Mouse (Mus musculus) stomach, embryonic 14.5 days (tissue): ENCODE results near the gene Dvl2. TPM values are rescaled to one million over a fixed set of nuclear protein-coding genes. Genes with fewer than 3 reads are reported as not detected.
A peak's percentile ranks its signal among the peaks of the same experiment; 100 is the strongest.

Experiments
- ATAC-seq: fragments of 200-750 bp; cut with Nextera tagmentation; 2 replicates; pipeline ENCODE4 v1.8.0; 2017; ENCODE audit warnings: low read depth, moderate TSS enrichment; ENCODE audit not compliant: insufficient number of reproducible peaks, insufficient read depth, low FRiP score
- H3K27ac ChIP-seq: fragments of 300-500 bp; sonication (generic); 2 replicates; pipeline ENCODE4 v1.5.1; 2014; ENCODE audit warnings: mild to moderate bottlenecking, low read length, moderate library complexity, mixed read lengths
- H3K27me3 ChIP-seq: fragments of 300-500 bp; sonication (generic); 2 replicates; pipeline ENCODE4 v1.6.1; 2014; ENCODE audit warnings: low read length, control low read depth, mixed read lengths; ENCODE audit not compliant: control insufficient read depth, insufficient read depth
- H3K36me3 ChIP-seq: fragments of 300-500 bp; sonication (generic); 2 replicates; pipeline ENCODE4 v1.6.1; 2014; ENCODE audit warnings: mild to moderate bottlenecking, control low read depth, low read length, moderate library complexity, mixed read lengths; ENCODE audit not compliant: control insufficient read depth, insufficient read depth
- H3K4me1 ChIP-seq: fragments of 300-500 bp; sonication (generic); 2 replicates; pipeline ENCODE4 v1.6.1; 2014; ENCODE audit warnings: low read length, control low read depth, mixed read lengths; ENCODE audit not compliant: control insufficient read depth, insufficient read depth
- H3K4me2 ChIP-seq: fragments of 300-500 bp; sonication (generic); replicated peaks from 2 replicates; pipeline ENCODE4 v1.6.1; 2014; ENCODE audit warnings: low read depth, low read length, control low read depth
- H3K4me3 ChIP-seq: fragments of 300-500 bp; sonication (generic); 2 replicates; pipeline ENCODE4 v1.5.1; 2014; ENCODE audit warnings: low read depth, low read length, control low read depth
- H3K9ac ChIP-seq: fragments of 300-500 bp; sonication (generic); replicated peaks from 2 replicates; pipeline ENCODE4 v1.6.1; 2014; ENCODE audit warnings: low read depth, mild to moderate bottlenecking, control low read depth, low read length, moderate library complexity, mixed read lengths
- H3K9me3 ChIP-seq: fragments of 300-500 bp; sonication (generic); 2 replicates; pipeline ENCODE4 v1.6.1; 2016; ENCODE audit warnings: low read depth, low read length, control low read depth; ENCODE audit not compliant: control insufficient read depth
- WGBS: fragments of 180-500 bp; shearing (Covaris S2); extraction: QIAGEN DNeasy Blood & Tissue Kit; methylation state at CpG from one replicate; pipeline ENCODE4 v1.1.7; 2014; 5-methylcytosine and 5-hydroxymethylcytosine counted together
- polyA plus RNA-seq: library from polyadenylated mRNA; unstranded; fragments of >200 nt; fragmentation: Nextera tagmentation; extraction: Ambion mirVana; gene quantifications from 2 replicates; pipeline ENCODE4 v1.2.1, GENCODE M21; 2014

Dvl2 gene
- polyA plus RNA-seq, 1 experiment from 2014 or later = 29.0 TPM

DNA sequence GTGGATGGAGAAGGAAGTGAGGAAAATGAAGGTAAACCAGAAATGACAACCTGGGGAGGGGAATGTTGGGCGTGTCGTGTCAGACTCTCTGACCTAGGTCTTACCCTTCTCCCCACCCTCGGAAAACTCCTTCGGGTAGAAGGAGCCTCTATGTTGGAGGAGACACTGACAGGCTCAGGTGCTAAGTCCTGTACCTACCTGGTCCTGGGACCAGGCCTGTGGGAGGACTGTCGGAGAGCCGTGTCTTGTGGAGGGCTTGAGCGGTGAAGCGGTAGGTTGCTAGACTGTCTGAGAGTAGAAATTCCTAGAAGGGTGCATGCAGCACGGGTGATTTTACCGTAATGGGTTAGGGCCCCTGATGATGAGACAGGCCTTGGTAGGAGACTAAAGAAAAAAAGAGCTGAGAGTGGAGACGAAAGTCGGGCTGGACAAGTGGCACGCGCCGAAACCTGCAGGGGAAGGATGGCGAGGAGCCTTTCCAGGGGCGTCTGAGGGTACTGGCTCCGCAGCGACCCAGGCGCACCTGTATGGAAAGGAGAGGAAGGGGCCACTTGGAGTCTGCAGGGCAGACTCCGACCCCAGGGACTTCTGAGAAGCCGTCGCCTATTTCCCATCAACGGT is 35.6 kb upstream of the Dvl2 start, which contains the start of gene Cldn7:
TSS of gene Cldn7 (plus strand) at position 130 of the 621 bp plus-strand sequence.
- Histone ChIP-seq H3K9ac (peak within 1 kb of the TSS; percentile 60), H3K4me2 (peak within 1 kb of the TSS; percentile 35), H3K4me3 (peak within 1 kb of the TSS; percentile 46), H3K9me3 (no peaks in the 10 kb centered on the region), H3K27ac (peak within 1 kb of the TSS; percentile 87), H3K27me3 (peaks cover 27% of the 10 kb centered on the region), H3K36me3 (peaks cover 16% of the 10 kb centered on the region), H3K4me1 (0 out of 2 replicates have a peak, but pooled peaks cover 9% of the 10 kb centered on the region)
- WGBS = 9% methylated on average over 24 of the region's 24 CpGs
- ATAC-seq = no peak

DNA sequence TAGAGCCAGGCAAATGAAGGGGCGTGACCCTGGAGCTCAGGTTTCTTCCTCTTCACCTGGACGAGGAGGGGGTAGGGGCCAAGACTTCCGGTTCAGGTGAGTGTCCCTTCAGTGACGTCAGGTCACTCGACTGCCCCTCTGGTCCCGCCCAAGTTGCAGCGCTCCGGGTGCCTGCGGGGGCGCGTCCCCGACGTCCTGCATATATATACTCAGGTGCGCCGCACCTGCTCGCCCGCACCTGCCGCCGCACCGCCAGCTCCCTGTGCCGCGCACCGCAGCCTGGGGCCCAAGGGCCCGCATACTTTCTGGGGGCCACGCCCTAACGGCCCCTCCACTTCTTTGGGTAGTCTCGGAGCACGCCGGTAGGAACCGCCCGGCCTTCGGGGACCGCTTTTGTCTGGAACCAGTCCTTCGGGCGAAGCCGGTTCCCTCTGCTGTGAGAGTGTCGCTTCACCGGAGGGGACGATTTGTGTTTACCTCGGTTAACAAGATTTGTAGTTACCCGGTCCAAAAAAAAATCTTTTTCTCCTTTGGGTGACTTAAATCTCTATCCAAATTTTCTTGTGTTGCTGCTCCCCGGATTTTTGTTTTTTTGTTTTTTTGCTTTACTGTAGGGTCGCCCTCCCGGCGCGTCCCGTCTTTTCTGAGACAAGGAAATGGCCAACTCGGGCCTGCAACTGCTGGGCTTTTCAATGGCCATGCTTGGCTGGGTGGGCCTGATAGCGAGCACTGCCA is 35.0 kb upstream of the Dvl2 start:
- Histone ChIP-seq H3K27ac (peak overlapping the region; percentile 87), H3K9me3 (no peaks in the 10 kb centered on the region), H3K9ac (peak overlapping the region; percentile 60), H3K4me2 (peak overlapping the region; percentile 59), H3K27me3 (peaks cover 27% of the 10 kb centered on the region), H3K4me3 (peak overlapping the region; percentile 46), H3K4me1 (0 out of 2 replicates have a peak, but pooled peaks cover 9% of the 10 kb centered on the region), H3K36me3 (peaks cover 16% of the 10 kb centered on the region)
- 3% methylated on average over 49 of the region's 49 CpGs for WGBS
- ATAC-seq = peak; percentile 71

DNA sequence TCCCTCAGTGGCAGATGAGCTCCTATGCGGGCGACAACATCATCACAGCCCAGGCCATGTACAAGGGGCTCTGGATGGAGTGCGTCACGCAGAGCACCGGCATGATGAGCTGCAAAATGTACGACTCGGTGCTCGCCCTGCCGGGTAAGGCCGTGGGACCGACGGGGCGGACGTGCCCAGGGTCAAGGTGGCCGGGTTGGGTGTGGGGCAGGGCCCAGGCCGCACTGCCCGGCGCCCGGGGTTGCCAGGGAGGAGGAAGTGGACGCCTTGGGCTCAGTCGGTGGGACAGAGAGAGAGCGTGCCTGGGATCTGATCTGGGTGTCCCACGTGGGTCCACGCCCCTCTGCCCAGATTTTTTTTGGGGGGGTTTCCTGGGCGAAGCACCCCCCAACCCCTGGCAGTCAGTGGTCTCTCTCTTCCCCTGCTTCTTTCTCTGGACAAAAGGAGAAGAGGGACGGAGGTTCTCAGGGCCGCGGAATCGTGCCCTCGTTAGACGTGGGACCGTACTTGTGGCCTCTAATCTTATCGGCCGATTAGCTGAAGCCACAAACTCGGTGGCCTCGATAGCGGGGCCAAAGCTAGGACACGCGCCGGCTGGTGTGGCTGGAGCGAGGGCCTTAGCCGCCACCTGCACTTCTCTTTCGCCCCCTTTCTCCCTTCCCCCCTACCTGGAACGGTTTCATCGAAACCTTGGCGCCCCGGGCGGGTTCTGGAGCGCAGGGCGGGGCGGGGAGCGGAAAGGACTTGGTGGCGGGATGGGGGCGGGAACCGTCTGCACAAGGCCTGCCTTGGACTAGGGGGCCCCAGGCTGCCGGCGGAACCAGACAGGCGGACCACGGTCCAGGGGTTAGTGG is 34.2 kb upstream of the Dvl2 start:
- Histone ChIP-seq H3K27me3 (peaks cover 27% of the 10 kb centered on the region), H3K36me3 (peaks cover 16% of the 10 kb centered on the region), H3K9me3 (no peaks in the 10 kb centered on the region), H3K4me2 (peak overlapping the region; percentile 59), H3K27ac (peak overlapping the region; percentile 87), H3K4me1 (0 out of 2 replicates have a peak, but pooled peaks cover 9% of the 10 kb centered on the region), H3K9ac (peak overlapping the region; percentile 60), H3K4me3 (peak overlapping the region; percentile 46)
- peak; percentile 77 for ATAC-seq
- 3% methylated on average over 57 of the region's 59 CpGs for WGBS

DNA sequence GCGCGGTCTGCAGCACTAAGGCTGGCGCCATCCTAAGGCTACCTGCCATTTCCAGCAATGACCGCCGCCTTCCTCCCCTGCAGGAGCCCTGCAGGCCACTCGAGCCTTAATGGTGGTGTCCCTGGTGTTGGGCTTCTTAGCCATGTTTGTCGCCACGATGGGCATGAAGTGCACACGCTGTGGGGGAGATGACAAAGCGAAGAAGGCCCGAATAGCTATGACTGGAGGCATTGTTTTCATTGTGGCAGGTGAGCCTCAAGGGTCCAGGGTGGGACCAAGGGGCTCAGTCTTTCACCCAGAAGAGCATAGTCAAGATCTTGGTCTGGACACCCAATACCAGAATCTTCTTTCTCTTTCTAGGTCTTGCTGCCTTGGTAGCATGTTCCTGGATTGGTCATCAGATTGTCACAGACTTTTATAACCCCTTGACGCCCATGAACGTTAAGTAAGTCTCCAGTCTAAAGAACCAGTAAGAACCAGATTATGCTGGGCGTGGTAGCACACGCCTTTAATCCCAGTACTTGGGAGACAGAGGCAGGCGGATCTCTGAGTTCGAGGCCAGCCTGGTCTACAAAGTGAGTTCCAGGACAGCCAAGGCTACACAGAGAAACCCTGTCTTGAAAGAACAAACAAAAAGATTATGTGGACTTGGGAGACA is 33.4 kb upstream of the Dvl2 start:
- ATAC-seq = no peak
- H3K4me2 ChIP-seq = peak overlapping the region; percentile 59
- peaks cover 16% of the 10 kb centered on the region for H3K36me3 ChIP-seq
- H3K9ac ChIP-seq = peak overlapping the region; percentile 60
- 0 out of 2 replicates have a peak, but pooled peaks cover 9% of the 10 kb centered on the region for H3K4me1 ChIP-seq
- H3K4me3 ChIP-seq = peak overlapping the region; percentile 46
- H3K27me3 ChIP-seq = peaks cover 27% of the 10 kb centered on the region
- no peaks in the 10 kb centered on the region for H3K9me3 ChIP-seq
- WGBS = 37% methylated on average over 17 of the region's 17 CpGs
- H3K27ac ChIP-seq = peak overlapping the region; percentile 87; the same call in 1 of the 2 replicates

DNA sequence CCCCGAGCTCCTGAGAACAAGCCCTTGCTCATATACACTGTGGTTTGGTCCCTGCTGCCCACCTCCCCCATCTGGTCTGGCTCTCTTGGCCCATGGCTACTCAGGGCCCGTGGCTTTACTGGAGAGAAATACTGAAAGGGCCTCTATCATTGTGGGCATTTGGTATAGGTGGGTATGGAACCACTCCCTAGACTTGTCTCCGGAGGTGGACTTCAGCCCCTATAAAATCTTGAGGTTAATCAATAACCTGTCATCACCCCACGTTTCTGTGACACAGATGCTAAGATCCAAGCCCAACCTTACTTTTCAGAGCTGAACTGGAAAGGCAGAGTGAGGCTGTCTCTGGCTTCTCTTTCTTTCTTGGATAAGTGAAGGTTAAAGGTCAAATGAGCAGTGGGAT is 31.6 kb upstream of the Dvl2 start:
- 72% methylated on average over 4 of the region's 4 CpGs for WGBS
- no peak overlapping the region for H3K4me2 ChIP-seq
- 0 out of 2 replicates have a peak, but pooled peaks cover 9% of the 10 kb centered on the region for H3K4me1 ChIP-seq
- no peak overlapping the region for H3K4me3 ChIP-seq
- ATAC-seq = no peak
- H3K9ac ChIP-seq = no peak overlapping the region
- peaks cover 16% of the 10 kb centered on the region for H3K36me3 ChIP-seq
- H3K9me3 ChIP-seq = no peaks in the 10 kb centered on the region
- peaks cover 23% of the 10 kb centered on the region for H3K27me3 ChIP-seq
- no peak overlapping the region for H3K27ac ChIP-seq

DNA sequence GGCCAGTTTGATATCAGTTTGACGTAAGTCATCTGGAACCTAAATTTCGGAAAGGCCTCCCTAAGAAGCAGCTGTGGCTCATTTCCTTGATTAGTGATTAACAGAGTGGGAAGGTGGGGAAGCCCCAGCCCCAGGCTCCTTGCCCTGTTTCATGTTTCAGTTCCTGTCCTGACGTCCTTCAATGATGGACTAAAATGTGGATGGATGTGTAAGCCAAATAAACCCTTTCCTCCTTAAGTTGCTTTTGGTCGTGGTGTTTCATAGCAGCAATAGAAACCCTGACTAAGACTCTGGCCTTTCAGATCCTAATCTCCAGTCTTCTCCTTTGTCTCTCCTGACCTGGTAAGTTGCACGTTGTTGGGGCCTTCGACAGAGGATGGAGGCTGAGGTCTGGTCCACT is 30.2 kb upstream of the Dvl2 start:
- H3K9me3 ChIP-seq = no peaks in the 10 kb centered on the region
- peaks cover 26% of the 10 kb centered on the region for H3K36me3 ChIP-seq
- WGBS = 77% methylated on average over 6 of the region's 6 CpGs
- ATAC-seq = no peak
- no peak overlapping the region for H3K4me3 ChIP-seq
- peak overlapping the region; percentile 18; the same call in 1 of the 2 replicates for H3K27ac ChIP-seq
- H3K4me1 ChIP-seq = 0 out of 2 replicates have a peak, but pooled peaks cover 9% of the 10 kb centered on the region
- H3K27me3 ChIP-seq = peaks cover 10% of the 10 kb centered on the region
- H3K4me2 ChIP-seq = no peak overlapping the region
- no peak overlapping the region for H3K9ac ChIP-seq

DNA sequence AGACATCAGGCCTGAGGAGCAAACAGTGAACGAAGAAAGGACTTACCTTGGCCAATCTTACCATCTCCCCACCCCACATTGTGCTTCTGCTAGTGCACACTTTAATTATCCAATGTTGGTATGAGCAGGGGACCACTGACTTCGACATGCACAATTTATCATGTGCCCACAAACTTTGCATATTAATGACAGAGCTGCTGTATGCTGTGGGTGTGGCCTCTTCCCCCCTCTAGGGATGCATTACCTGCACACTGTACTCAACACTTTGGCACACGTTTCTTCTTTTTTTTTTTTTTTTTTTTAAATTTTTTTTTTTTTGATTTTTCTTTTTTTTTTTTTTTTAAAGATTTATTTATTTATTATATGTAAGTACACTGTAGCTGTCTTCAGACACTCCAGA is 29.6 kb upstream of the Dvl2 start:
- 73% methylated on average over 3 of the region's 3 CpGs for WGBS

More for the DNA sequence above, 29.6 kb upstream of the Dvl2 start:
- Histone ChIP-seq H3K9me3 (no peaks in the 10 kb centered on the region), H3K9ac (no peak overlapping the region), H3K27me3 (peaks cover 7% of the 10 kb centered on the region; the same call in 1 of the 2 replicates), H3K4me3 (no peak overlapping the region), H3K4me1 (0 out of 2 replicates have a peak, but pooled peaks cover 9% of the 10 kb centered on the region), H3K36me3 (peaks cover 29% of the 10 kb centered on the region), H3K4me2 (no peak overlapping the region), H3K27ac (no peak overlapping the region)
- no peak for ATAC-seq
